Mouse (Mus musculus) E14TG2a.4 (cell line): ENCODE data around the gene Nudt15.
A peak's percentile ranks its signal among the peaks of the same experiment; 100 is the strongest.

Experiments
- H3K27me3 ChIP-seq: 2 replicates; pipeline ENCODE4 v1.6.1; 2014; ENCODE audit warnings: low read length, control low read depth; ENCODE audit not compliant: insufficient read depth
- H3K36me3 ChIP-seq: 2 replicates; pipeline ENCODE4 v1.6.1; 2014; ENCODE audit warnings: low read length, control low read depth; ENCODE audit not compliant: insufficient read depth
- H3K4me1 ChIP-seq: replicated peaks from 2 replicates; pipeline ENCODE4 v1.6.1; 2014; ENCODE audit warnings: low read depth, low read length, control low read depth
- H3K4me3 ChIP-seq: replicated peaks from 2 replicates; pipeline ENCODE4 v1.5.1; 2014; ENCODE audit warnings: mild to moderate bottlenecking, low read length
- H3K9me3 ChIP-seq: 2 replicates; pipeline ENCODE4 v1.6.1; 2014; ENCODE audit warnings: low read length, control low read depth
- CTCF ChIP-seq: conservative IDR thresholded peaks from 2 replicates; pipeline ENCODE4 v1.5.1; 2014; ENCODE audit warnings: low read length
- NANOG ChIP-seq: IDR thresholded peaks from 2 replicates; pipeline ENCODE4 v1.6.1; 2014; ENCODE audit warnings: borderline replicate concordance, low read length, mixed read lengths
- POU5F1 ChIP-seq: IDR thresholded peaks from 2 replicates; pipeline ENCODE4 v1.6.1; 2014; ENCODE audit warnings: low read length, borderline replicate concordance

Nudt15 gene

GRCm38 (mm10) chr14:73479771-73480170, 68.3 kb downstream of the Nudt15 start:
- Histone ChIP-seq H3K4me1 (peaks cover 27% of the 10 kb centered on the region), H3K27me3 (no peaks in the 10 kb centered on the region), H3K9me3 (no peaks in the 10 kb centered on the region), H3K36me3 (no peaks in the 10 kb centered on the region), H3K4me3 (no peak overlapping the region)
- TF ChIP-seq CTCF (no peak), POU5F1 (no peak), NANOG (no peak)

DNA sequence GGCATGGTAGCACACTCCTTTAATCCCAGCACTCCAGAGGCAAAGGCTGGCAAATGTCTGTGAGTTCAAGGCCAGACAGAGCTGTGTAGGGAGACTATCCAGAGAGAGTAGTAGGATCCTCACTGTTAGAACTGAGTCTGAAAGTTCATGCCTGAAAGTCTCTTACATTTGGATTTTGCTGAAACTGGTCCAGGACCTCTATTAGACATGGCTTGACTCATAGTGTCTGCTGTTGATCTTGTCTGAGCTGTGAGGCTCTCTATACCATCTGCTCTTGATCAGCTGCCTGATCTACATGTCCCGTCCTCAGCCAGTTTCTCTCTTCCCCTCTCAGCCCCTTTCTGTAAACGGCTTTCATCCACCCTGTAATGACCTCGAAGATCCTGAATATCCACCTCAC, 69.7 kb downstream of the Nudt15 start:
- Histone ChIP-seq H3K4me3 (no peak overlapping the region), H3K36me3 (no peaks in the 10 kb centered on the region), H3K4me1 (peaks cover 29% of the 10 kb centered on the region), H3K9me3 (no peaks in the 10 kb centered on the region), H3K27me3 (no peaks in the 10 kb centered on the region)
- no peak for TF ChIP-seq POU5F1
- TF ChIP-seq CTCF, result no peak
- no peak for TF ChIP-seq NANOG

DNA sequence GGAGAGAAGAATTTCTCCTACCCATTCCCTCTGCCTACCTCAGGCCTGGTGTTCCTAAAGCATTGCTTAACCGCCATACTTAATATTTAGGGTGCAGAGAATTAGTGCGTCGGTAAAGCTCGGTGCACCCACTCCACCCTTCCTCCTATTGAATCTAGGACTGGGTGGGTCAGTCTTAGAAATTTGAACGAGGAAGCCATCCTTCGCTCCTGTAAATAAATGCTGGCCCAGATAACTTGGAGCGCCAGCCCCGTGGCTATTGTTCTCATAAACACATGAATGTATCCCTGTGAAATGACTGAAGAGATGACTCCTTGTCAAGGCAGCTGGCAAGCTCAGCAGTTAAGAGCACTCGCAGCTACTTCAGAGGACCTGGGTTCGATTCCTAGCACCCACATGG, 71.0 kb downstream of the Nudt15 start:
- H3K27me3 ChIP-seq, result no peaks in the 10 kb centered on the region
- TF ChIP-seq NANOG, result no peak
- no peak for TF ChIP-seq CTCF
- no peak for TF ChIP-seq POU5F1
- 0 out of 2 replicates have a peak overlapping the region, but pooled peaks have one; percentile 1 for H3K4me3 ChIP-seq
- H3K9me3 ChIP-seq, result no peaks in the 10 kb centered on the region
- H3K4me1 ChIP-seq, result peaks cover 28% of the 10 kb centered on the region
- H3K36me3 ChIP-seq, result no peaks in the 10 kb centered on the region

- H3K4me3 ChIP-seq, result 0 out of 2 replicates have a peak overlapping the region, but pooled peaks have one; percentile 1
- H3K36me3 ChIP-seq, result no peaks in the 10 kb centered on the region
- H3K9me3 ChIP-seq, result no peaks in the 10 kb centered on the region
- TF ChIP-seq CTCF (no peak), NANOG (no peak), POU5F1 (no peak)
- peaks cover 22% of the 10 kb centered on the region for H3K4me1 ChIP-seq
- no peaks in the 10 kb centered on the region for H3K27me3 ChIP-seq
These were observed 71.6 kb downstream of the Nudt15 start for GRCm38 (mm10) chr14:73476361-73476934.

DNA sequence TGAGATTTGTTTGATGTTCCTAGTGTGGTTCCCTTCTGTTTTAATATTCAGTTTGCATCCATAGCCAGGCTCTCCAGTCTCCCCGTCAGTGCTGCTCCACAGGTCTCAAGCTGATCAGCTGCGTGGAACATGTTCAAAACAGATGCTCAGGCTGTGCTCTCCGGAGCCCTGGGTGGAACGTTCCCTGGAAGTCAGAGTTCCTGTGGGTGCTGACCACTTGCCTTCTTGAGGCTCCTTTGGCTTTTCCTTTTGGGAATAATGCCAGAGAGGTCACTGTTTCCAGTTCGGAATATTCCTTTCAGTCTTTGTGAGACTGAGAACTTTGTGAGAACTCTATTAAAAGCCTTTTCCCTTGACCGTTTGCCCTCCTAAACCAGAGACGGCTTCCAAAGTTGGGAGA, 72.5 kb downstream of the Nudt15 start:
- Histone ChIP-seq H3K4me1 (peaks cover 25% of the 10 kb centered on the region), H3K36me3 (no peaks in the 10 kb centered on the region), H3K27me3 (no peaks in the 10 kb centered on the region), H3K4me3 (no peak overlapping the region), H3K9me3 (no peaks in the 10 kb centered on the region)
- TF ChIP-seq NANOG (no peak), CTCF (no peak), POU5F1 (no peak)

DNA sequence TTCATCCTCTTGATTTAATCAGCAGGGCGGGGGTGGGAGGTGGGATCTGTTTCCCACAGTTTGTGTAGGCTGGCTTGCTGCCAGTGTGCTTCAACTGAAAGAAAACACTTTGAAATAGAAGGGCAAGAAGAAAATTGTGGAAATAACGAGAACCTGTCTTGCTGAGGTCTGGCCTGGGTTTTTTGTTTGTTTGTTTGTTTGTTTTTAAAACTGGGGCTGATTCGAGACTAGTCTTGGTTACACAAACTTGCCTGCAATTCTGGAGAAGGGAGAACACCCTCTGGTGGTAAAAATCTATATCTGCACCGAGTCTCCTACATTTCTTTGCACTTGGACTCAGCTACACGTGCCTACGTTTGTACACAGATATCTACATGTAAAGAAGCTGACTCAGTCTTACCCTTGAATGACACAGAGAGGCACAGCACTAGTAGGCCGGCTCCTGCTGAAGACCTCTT, 73.4 kb downstream of the Nudt15 start:
- Histone ChIP-seq H3K36me3 (no peaks in the 10 kb centered on the region), H3K4me1 (peaks cover 26% of the 10 kb centered on the region), H3K4me3 (no peak overlapping the region), H3K9me3 (no peaks in the 10 kb centered on the region), H3K27me3 (no peaks in the 10 kb centered on the region)
- TF ChIP-seq POU5F1 (no peak), CTCF (peak; percentile 36), NANOG (no peak)

- no peaks in the 10 kb centered on the region for H3K27me3 ChIP-seq
- H3K4me3 ChIP-seq, result no peak overlapping the region
- TF ChIP-seq CTCF, result no peak
- H3K9me3 ChIP-seq, result no peaks in the 10 kb centered on the region
- H3K4me1 ChIP-seq, result peaks cover 26% of the 10 kb centered on the region
- H3K36me3 ChIP-seq, result no peaks in the 10 kb centered on the region
These were observed 74.2 kb downstream of the Nudt15 start for GRCm38 (mm10) chr14:73473670-73474460.

DNA sequence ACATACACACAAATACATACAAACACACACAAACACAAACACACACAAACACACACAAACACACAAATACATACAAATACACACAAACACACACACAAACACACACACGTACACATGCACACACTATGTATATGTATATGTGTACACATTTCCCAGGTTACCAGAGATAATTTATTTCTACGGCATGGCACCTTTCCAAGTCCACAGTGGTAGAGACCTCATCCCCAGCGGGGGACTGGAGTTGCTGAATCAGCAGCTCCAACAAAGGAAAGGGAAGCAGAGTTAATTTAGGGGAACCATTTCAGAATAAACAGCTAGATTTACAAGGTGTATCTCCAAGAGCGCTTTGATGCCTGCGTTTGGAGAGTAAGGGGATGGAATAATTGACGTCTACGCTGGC, 75.8 kb downstream of the Nudt15 start:
- TF ChIP-seq NANOG (no peak), CTCF (no peak), POU5F1 (no peak)
- no peaks in the 10 kb centered on the region for H3K36me3 ChIP-seq
- H3K9me3 ChIP-seq, result no peaks in the 10 kb centered on the region
- no peaks in the 10 kb centered on the region for H3K27me3 ChIP-seq
- H3K4me1 ChIP-seq, result peaks cover 24% of the 10 kb centered on the region
- no peak overlapping the region for H3K4me3 ChIP-seq
